Mouse (Mus musculus) frontal cortex, postnatal 36 days (tissue): ENCODE results near the gene Sdr42e1.
A peak's percentile ranks its signal among the peaks of the same experiment; 100 is the strongest.

Experiments used
- DNase-seq, 2 experiments: peaks; one replicate each; pipeline ENCODE4 v3.0.0; 2022; ENCODE audit warnings: low spot score in 2 of 2

Gene Sdr42e1

GRCm38 (mm10) chr8:117673430-117673830 lies at the start of gene Sdr42e1:
TSS of gene Sdr42e1 (minus strand) at chr8:117673689.
- peak; percentile 47 to 52 for DNase-seq

GRCm38 (mm10) chr8:117718152-117718860 lies 44.8 kb upstream of the Sdr42e1 start:
- DNase-seq = no peak

- no peak for DNase-seq
These were observed 42.4 kb upstream of the Sdr42e1 start for GRCm38 (mm10) chr8:117715896-117716295.

GRCm38 (mm10) chr8:117714604-117715003 lies 41.1 kb upstream of the Sdr42e1 start:
- no peak for DNase-seq

DNA sequence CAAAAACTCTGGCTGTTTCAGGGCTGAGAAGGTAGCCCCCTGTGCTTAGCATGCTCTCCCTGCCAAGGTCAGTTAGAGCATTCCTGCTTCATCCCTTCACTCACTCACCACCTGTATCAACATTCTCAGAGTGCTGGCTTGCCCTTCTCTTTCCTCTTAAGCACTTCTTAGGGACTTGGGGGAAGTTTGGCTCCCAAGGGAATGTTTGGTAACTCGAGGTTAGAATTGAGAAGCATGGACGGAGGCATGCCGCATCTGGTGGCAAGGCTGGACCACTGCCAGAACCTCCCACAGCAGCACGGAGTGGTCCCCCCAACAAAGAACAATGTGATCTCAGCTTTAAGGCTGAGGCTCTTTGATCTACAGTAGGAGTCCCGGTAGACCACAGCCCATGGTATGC lies 38.7 kb upstream of the Sdr42e1 start:
- no peak for DNase-seq

- DNase-seq = no peak
These were observed 32.7 kb upstream of the Sdr42e1 start for GRCm38 (mm10) chr8:117706141-117706540.

- DNase-seq = no peak
These were observed 29.2 kb upstream of the Sdr42e1 start for GRCm38 (mm10) chr8:117702701-117703100.

GRCm38 (mm10) chr8:117701859-117702258 lies 28.4 kb upstream of the Sdr42e1 start, which contains the start of gene Hsd17b2:
TSS of gene Hsd17b2 (plus strand) at chr8:117701904.
- DNase-seq = no peak

DNA sequence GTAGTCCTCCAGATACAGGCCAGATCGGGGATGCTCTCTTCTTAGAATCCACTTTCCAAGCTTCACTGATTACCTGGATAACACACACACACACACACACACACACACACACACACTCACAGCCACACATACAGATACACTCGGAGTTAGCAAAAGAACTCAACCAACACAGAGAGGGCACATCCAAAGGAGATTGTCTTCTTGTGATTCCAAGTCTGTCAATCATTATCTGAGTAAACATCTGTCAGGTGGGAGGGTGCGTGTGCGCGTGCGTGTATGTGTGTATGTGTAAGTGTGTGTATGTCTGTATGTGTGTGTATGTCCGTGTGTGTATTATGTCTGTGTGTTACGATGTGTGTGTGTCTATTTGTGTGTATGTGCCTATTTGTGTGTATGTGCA lies 27.8 kb upstream of the Sdr42e1 start:
- DNase-seq = no peak

DNA sequence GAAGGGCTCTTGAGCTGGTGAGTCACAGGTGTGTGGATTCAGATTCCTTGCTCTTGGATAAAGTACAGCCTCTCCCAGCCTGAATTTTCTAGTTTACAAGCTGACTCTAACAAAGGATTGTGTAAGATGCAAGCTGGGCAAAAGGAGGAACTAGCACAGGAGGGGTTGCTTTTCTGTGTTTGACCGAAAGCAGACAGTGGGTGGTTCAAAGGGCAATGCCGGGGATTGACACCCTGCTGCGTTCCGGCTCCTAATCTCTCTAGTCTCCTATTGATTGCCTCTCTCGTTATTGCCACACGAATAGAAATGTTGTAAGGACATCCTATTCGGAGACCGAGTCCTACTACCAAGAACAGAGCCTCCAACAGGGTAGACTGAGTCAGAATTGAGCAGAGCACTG lies 27.2 kb upstream of the Sdr42e1 start:
- no peak for DNase-seq

DNA sequence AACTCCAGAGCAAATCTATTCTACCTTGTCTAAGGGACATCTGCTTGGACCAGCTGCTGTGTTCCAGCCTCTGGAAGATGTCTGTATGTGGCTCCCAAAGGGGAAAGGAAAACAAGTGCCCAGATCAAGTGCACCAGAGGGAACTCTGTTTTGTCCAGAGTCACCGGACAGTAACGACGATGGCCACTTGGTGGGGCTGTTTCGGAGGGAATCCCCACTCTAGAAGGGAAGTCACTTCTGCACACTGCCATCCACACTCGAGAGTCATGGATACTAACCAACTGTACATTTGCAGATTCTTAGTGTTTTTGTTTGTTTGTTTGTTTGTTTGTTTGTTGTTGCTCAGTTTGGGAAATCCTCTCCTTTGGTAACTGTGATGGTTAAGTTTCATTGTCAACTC lies 23.8 kb upstream of the Sdr42e1 start:
- no peak for DNase-seq

DNA sequence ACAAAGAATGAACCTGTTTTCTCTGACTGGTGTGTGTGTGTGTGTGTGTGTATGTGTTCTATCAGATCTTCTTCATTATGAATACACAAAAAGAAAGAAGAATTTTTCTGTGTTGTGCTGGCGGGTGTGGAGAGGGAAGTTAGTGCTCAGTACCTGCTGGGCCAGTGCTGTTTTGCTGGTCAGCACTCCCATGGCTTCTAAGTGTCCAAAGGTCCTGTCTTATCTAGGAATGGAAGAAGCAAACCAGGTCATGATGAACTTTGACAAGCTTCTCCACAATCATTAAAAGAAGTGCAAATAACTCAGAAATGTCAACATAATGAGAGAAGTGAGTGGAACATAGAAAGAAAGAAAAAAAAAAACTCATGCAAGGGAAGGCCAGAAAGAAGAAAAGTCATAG lies 22.1 kb upstream of the Sdr42e1 start:
- no peak for DNase-seq

GRCm38 (mm10) chr8:117692131-117692530 lies 18.6 kb upstream of the Sdr42e1 start:
- no peak for DNase-seq

- DNase-seq = no peak
These were observed 14.4 kb upstream of the Sdr42e1 start for GRCm38 (mm10) chr8:117687890-117688289.

GRCm38 (mm10) chr8:117684504-117684903 lies 11.0 kb upstream of the Sdr42e1 start:
- no peak for DNase-seq

DNA sequence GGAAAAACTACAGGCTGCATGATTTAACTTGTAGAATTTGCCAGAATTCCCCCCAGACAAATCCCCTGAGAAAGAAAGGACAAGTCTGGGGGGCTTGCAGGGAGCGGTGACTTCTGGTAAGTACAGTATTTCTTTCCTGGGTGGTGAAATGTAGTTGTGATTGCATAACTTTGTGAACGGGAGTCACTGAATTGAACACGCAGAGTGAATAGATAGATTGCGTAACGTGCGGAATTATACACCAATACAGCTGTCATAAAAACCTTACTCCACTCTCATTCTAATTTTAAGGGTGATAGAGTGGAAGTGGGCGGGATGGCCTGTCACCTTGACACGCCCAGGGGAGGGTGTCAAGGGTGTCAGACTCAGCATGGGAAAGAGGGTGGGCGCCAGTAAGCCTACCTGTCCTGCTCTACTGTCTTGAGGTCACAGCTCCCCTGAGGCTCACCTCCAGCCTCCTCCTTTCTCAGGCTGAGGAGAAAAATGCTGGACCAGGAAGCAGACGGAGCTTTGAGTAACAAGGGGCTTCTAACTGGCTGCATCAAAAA lies 10.5 kb upstream of the Sdr42e1 start:
- DNase-seq = no peak

DNA sequence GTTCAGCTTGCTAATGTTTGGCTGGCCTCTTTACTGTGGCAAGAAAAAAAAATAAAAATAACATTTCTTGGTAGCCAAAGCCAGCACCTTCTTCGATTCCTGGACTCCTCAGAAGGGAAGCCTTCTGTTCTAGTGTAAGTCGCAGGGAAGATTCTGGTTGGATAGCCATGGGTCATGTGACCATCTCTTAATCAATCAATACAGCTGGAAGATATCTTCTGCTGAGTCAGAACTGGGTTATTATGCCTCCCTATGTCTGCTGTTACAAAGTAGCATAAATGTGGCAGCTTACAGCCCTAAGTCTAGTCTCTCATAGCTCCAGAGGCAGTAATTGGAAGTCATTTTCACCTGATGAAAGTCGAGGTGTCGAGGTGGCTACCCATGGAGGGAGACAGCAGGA lies 5.2 kb upstream of the Sdr42e1 start:
- DNase-seq = no peak

DNA sequence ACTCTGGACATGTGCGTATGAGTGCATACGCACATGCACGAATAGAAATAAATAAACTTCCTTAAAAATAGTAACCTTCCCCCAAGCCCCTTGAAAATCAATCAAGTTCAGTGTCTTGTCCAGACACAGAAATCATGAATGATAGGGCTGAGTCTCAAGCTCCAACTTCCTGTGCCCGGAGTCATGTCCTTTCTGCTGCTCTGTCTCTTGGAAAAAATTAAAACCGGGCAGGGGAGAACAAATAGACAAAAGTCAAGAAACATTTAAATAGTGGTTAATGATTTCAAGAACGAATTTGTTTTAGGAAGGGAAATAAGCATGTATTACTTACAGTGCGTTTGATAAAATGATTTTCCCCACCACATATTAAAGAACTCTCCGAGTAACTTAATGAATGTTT lies 3.5 kb upstream of the Sdr42e1 start:
- DNase-seq = no peak

DNA sequence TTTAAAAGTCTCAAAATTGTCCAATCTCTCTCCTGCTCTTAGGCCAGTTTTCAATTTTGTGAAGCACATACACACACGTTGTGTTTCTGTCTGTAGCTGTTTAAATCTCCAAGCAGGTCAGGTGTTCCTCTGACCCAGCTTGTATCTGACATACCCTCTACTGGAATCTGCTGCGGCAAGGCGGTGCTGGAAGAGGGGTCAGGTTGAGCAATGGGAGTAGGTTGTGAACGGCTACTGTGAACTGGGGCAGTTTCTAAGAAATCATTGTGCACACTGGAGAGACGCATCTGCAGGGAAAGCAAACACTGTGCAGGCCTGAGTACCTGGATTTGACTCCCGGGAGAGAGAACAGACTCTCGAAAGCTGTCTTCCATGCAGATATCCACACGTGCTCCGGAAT lies 3.0 kb upstream of the Sdr42e1 start:
- no peak for DNase-seq

DNA sequence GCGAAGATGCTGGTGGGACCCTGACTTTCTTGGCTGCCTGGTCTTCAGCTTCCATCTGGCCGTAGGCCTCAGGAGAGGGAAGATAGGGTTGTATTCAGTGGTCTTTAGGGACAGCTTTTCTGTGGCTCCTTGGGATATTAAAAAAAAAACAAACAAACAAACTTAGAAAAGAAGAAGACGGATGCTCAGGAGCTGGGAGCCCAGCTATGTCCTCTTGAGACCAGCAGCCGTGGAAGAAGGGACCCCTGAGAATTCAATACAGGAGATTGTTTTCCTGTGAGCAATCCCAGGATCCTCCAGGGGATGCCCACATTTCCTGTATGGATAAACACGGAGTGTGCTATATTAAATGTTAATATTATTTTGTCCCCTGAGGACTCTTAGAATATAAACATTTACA lies 1.7 kb upstream of the Sdr42e1 start:
- no peak for DNase-seq

GRCm38 (mm10) chr8:117672558-117672957 lies 931 bp downstream of the Sdr42e1 start:
- DNase-seq = no peak

DNA sequence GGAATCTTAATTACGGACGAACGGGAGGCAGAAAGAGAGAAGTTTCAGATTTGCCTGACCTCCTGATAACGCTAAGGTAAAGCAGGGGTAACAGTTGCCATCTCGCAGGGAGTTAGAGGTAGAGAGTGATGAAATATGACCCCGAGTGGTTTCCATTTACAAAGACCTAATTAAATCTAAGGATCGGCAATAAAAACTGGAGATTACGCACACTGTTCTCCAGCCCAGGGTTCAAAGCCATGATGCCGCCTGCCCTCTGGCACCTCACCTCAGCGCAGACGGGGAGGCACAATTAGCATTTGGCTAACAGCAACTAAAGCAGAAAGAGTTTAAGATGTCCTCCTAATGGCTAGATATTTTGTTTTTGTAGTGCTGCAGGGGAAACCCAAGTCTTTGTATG lies 3.0 kb downstream of the Sdr42e1 start:
- DNase-seq = no peak

- DNase-seq = no peak
These were observed 6.0 kb downstream of the Sdr42e1 start for GRCm38 (mm10) chr8:117667349-117668124.
